Mouse (Mus musculus) spleen, postnatal 36 days (tissue): Measurements from ENCODE around the gene Ankrd11.

Source experiments
- DNase-seq, 2 experiments: peaks; one replicate each; pipeline ENCODE4 v3.0.0; 2022; ENCODE audit warnings: low spot score in 2 of 2, mixed read lengths in 1 of 2

Gene Ankrd11

GRCm38 (mm10) chr8:122926782-122927181, 115.3 kb downstream of the Ankrd11 start:
- DNase-seq = no peak

- no peak for DNase-seq
These were observed 115.9 kb downstream of the Ankrd11 start for GRCm38 (mm10) chr8:122925939-122926722.

GRCm38 (mm10) chr8:122924091-122924490, 118.0 kb downstream of the Ankrd11 start:
- no peak for DNase-seq

- DNase-seq = no peak
These were observed 118.5 kb downstream of the Ankrd11 start for GRCm38 (mm10) chr8:122923431-122924090.

- no peak for DNase-seq
These were observed 119.1 kb downstream of the Ankrd11 start for GRCm38 (mm10) chr8:122922945-122923344.

- no peak for DNase-seq
These were observed 121.2 kb downstream of the Ankrd11 start for GRCm38 (mm10) chr8:122920890-122921289.

- no peak for DNase-seq
These were observed 123.5 kb downstream of the Ankrd11 start for GRCm38 (mm10) chr8:122918438-122919107.

GRCm38 (mm10) chr8:122917531-122918392, 124.3 kb downstream of the Ankrd11 start:
- DNase-seq = no peak

- DNase-seq = no peak
These were observed 125.3 kb downstream of the Ankrd11 start for GRCm38 (mm10) chr8:122916766-122917165.

- no peak for DNase-seq
These were observed 129.2 kb downstream of the Ankrd11 start for GRCm38 (mm10) chr8:122912871-122913270.

- no peak for DNase-seq
These were observed 129.9 kb downstream of the Ankrd11 start for GRCm38 (mm10) chr8:122912150-122912549.

GRCm38 (mm10) chr8:122906463-122907021, 135.5 kb downstream of the Ankrd11 start:
- peak; percentile 78 to 87 for DNase-seq

- peak in 1 of 2 experiments; percentile 38 for DNase-seq
These were observed 136.7 kb downstream of the Ankrd11 start for GRCm38 (mm10) chr8:122905346-122905745.

GRCm38 (mm10) chr8:122904496-122904895, 137.6 kb downstream of the Ankrd11 start:
- DNase-seq = no peak

- no peak for DNase-seq
These were observed 139.1 kb downstream of the Ankrd11 start for GRCm38 (mm10) chr8:122903002-122903401.

- no peak for DNase-seq
These were observed 139.5 kb downstream of the Ankrd11 start for GRCm38 (mm10) chr8:122902581-122902980.

GRCm38 (mm10) chr8:122901892-122902515, 140.1 kb downstream of the Ankrd11 start:
- DNase-seq = no peak

GRCm38 (mm10) chr8:122901476-122901875, 140.6 kb downstream of the Ankrd11 start:
- no peak for DNase-seq

GRCm38 (mm10) chr8:122899085-122899484, 143.0 kb downstream of the Ankrd11 start:
- no peak for DNase-seq

GRCm38 (mm10) chr8:122898473-122898872, 143.6 kb downstream of the Ankrd11 start:
- DNase-seq = no peak

- DNase-seq = no peak
These were observed 144.1 kb downstream of the Ankrd11 start for GRCm38 (mm10) chr8:122898018-122898417.
